Mouse (Mus musculus) right cerebral cortex, postnatal 10 days (tissue): ENCODE measurements around the gene 1600015I10Rik.
A peak's percentile ranks its signal among the peaks of the same experiment; 100 is the strongest.
"Not testable (repeated sequence)": the region's sequence is repeated elsewhere in the genome, so short reads cannot be mapped to it uniquely, and the experiment has no call there.

ENCODE experiments used
- DNase-seq, 2 experiments: peaks; one replicate each; pipeline ENCODE4 v3.0.0; 2021; ENCODE audit warnings: low spot score in 2 of 2

The 1600015I10Rik gene

DNA sequence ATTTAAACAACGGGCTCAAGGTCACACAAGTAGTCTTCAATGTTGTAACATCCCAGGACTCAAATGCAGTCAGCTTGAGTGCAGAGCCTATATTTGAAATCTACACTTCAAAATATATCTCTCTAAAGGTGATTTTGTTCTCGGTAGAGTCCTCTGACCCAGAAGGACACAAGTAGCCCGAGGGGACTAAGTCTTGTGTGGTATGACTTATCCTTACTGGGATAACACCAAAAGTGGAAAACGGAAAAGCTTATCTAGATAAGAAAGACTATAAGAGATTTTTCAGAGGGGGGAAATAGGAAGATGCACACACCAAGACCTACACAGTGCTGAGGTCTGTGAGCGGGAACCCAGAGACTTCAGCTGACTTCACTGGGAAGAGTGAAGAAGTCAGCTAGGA lies at the start of gene 1600015I10Rik:
1600015I10Rik (plus strand) TSS at position 301 of the 400 bp plus-strand sequence.
- no peak for DNase-seq

DNA sequence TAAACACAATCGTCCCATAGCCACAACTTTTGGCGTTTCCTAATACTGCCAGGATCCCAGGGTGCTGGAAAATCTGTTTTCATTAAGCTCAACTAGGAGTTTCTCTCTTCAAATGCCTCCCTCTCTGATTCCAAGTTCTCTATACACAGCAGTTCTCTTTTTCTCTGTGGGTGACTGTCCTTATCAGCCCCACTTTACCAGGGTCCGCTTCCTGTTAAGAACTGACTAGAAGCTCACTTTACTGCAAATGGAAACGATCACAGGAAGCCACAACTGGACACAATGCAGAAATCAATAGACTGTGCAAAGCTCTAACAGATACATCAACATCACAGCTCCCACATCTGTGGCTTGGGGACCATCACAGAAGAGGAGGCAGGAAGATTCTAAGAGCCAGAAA lies 35.5 kb upstream of the 1600015I10Rik start:
- no peak for DNase-seq

DNA sequence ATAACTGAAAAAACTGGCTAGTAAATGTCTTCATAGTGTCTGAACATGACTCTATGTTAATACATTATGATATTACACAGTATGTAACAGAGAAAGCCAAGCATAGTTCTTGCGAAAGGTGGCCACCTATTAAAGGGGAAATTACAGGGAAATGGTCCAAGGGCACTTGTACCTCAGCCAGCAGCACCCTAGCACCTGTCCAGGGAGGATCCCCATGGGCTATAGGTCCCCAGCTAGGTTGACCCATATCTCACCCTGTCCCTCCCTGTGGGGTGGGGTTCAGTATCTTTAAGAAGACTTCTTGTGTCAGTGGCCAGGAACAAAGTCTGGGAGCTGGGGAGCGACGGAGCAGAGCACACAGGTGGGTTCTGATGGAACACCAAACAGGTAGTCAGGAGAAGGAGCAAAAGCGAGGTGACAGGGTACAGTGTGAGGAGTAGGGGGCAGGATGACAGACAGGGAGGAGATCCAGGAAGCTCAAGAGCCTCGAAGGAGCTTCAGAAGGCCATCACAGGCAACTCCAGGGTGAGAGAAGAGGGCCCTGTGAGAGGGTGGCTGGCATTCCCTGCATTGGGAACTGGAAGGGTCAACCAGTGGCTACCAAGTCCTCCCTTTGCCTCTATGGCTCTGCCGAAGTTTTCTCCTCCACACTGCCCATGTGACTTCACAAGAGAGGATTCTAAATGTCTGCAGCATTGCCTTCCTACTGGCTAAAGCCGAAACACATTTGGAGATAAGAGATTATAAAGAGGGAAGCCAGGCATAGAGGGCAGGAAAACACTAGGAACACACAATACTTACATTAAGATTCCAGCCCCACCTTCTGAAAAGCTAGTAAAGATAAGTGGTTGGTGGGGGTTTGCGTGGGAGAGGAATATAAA lies 34.5 kb upstream of the 1600015I10Rik start:
- no peak for DNase-seq

DNA sequence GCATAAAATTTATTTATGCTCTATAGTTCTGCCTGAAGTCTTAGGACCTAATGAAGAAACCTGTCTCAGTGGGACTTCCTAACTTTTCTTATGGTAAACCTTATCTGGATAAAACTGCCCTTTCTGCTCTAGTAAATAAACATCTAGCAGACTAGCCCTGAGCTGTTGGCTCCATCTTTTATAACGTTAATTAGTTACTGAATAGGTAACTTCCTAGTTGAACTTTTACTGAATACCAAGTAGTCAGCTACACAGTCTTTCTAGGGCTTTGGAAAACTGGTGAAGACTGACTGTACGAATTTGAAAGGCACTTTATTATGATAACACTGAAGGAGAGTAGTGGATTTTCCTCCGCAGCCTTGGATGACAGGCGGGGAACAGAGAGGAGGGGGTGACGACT lies 33.8 kb upstream of the 1600015I10Rik start:
- DNase-seq: no peak

DNA sequence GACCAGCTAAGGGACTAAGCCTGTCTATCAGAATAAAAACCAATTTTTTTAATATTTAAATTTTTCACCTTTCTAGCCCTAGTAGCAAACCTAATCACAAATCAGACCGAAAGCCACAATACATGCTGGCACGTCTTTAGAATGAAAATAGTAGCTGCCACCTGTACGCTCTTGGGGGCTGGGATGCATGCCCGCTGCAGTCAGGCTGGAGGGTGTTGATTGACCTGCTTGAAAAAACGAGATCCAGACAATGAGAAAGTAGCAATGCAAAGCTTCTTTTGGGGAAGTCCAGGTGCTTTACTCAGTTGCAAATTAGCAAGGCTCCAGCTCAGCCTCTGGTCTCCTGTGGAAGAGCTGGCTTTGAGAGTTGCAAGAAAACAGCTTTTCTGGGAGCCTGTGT lies 32.7 kb upstream of the 1600015I10Rik start:
- no peak for DNase-seq

DNA sequence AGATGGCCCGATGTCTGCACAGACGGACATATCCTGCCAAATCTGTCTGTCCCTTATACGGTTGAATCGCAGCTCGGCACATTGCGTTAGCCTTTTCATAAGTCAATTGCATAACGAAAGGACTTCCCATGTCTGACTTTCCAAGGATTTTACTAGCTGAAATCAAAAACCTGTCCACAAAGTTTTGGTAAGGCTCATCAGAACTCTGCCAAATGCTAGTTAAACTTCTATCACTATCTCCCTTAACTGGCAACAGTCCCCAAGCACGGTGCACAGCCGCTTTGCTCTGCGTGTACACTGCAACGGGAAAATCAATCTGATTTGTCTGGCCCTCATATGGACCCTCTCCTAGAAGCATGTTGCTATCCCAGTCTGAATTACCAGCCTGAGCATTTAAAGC lies 28.4 kb upstream of the 1600015I10Rik start:
- DNase-seq: not testable (repeated sequence)

DNA sequence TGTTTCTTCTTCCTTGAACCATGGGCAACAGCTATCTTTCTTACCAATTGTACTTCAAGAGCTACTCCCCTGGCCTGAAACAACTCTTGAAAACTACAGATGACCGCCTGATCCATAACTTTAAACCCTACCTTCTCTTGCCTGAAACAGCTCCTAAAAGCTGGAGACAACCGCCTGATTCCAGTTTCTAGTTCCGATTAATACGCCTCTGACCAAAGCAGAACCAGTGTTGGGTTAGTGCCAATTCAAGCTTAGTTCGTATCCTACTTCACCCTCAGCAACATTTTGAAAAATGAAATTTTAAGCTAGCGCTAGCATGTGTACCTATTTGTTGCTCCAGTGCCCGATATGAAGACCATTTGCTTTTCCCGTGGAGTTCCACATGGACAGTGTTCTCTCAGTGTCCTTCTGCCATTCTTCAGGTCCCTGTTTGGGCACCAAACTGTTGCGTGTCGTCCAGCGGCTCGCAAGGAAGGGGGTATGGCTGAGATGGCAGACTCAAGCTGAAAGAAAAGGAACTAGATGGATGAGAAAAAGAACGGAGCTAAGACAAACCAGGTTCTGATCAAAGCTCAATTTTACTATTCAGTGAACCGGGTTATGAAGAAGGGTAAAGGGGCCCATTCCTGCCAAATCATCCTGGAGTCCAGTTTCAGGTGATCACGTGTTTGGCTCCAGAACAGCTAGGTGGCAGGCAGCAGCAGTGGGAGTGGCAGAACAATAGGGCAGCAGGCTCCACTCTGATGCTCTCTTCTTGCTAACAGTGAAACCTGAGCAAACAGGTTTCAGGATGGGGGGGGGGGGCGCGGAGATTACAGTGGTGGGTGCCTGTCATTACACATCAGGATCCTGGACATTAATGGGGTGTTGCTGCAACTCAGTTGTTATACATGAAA lies 26.9 kb upstream of the 1600015I10Rik start:
- DNase-seq: no peak

DNA sequence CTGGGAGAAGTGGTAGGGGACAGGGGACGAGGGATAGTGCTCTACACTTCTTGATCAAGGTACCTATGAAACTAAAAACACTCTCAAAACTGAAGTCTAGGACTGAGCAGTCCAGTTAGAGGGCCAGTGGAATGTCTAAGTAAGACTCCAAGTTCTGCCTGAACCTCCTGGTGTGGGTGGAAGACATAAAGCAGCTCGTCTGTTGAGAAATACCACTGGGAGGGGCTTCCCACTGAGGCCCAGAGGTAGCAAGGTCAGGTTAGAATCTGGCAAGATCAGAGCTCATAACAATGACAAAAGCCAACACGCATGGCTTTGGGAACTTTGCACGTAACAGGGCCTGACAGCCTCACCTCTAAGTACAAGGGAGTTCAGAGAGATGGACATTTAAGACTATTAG lies 26.3 kb upstream of the 1600015I10Rik start:
- no peak for DNase-seq

DNA sequence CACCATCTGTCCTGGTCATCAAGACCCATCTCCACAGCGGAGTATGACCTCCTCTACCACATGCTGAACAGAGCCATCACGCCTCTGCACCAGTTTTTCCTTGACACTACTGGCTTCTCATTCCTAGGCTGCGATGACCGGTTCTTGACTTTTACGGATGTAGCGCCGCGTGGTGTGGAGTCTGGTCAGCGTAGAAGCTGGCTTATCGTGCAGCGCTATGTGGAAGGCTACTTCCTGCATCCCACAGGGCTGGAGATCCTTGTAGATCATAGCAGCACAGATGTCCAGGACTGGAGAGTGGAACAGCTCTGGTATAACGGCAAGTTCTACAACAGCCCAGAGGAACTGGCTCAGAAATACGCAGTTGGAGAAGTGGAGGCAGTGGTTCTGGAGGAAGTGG lies 24.1 kb upstream of the 1600015I10Rik start:
- DNase-seq: no peak

DNA sequence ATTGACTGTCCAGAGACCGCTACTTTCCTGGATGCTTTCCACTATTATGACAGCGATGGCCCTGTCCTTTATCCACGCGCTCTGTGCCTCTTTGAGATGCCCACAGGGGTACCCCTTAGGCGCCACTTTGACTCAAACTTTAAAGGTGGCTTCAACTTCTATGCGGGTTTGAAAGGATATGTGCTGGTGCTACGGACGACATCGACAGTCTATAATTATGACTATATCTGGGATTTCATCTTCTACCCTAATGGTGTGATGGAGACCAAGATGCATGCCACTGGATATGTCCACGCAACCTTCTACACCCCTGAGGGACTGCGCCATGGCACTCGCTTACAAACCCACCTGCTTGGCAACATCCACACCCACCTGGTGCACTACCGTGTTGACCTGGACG lies 23.3 kb upstream of the 1600015I10Rik start:
- DNase-seq: no peak

DNA sequence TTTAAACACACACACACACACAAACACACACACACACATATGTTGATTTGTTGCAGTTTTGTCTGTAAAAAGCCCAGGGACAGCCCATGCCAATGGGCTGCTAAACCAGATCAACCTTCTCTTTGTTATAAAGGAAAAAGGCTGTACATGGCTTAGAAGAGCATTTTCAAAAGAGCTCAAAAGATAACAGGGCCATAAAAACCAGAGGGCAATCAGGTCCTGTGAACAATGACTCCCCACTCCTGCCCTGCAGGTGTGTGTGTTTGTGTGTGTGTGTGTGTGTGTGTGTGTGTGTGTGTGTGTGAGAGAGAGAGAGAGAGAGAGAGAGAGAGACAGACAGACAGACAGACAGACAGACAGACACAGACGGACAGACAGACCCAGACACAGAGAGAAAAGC lies 20.5 kb upstream of the 1600015I10Rik start:
- DNase-seq: no peak

DNA sequence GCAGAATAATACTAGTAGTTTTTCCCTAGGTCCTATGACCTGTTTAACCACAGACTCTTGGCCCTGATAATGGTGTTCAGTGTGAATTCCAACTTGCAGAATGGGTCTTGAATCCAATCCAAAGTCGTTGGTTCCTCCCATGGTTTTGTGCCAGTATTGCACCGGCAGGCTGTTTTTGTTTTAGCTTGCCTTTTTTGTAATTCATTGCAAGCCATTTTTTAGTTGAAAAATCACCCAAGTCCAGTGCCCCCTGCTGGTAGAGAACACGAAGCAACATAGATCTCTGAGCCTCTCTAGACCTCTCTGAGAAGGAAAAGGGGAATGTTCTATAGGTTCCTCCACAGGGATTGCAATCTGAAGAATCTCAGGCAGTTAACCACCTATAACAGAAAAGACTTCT lies 17.7 kb upstream of the 1600015I10Rik start:
- DNase-seq: no peak

DNA sequence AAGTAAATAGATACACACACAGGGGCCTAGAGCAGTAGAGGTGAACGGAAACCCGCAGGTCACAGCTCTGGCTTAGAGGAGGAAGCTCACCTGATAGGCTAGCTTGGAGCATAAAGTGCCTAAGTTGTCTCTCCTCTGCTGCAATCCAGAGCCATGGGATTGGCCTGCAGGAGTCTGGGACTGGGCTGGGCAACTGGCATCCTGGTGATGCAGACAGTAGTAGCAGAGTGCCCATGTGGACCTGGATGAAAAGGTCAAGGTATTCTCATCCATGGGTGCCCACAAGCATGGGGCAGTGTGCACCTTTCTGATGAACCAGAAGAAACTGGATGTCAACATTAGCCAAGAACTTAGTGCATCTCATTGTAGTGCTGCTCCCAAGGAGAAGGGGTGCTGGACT lies 16.1 kb upstream of the 1600015I10Rik start:
- DNase-seq: no peak

DNA sequence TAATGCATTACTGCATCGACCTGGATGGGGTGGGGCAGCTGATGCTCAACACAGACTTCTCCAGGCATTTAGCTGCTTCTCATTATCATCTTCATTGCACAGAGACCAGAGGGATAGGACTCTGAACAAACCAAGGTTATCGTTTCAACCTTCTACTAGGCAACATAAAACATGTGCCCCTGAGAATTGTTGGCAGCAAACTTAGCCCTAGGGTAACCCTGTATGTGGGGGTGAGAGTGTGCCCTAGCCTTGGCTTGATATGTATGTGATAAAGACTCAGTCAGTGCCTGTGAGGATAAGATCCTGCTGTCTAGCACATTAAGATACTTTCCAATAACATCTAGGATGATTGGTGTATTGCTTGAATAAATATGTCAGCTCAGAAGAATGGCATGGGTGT lies 19.9 kb downstream of the 1600015I10Rik start:
- DNase-seq: no peak

DNA sequence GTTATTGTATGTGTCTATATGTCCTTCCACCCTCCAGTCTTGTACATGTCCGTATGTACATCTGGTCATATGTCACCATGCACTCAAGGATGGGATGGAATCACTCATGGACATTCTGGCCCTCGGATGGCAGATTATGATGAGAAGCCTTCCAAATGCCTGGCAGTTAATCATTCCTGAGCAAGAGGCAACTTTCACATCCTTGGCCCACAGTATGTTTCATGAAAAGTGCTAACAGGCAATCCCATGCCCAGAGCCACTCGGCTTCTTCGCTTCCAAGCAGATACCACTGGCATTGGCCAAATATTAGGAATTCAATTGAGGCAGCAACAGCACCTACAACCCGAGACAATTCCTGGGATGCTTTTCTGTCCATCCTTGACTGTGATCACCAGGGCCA lies 21.0 kb downstream of the 1600015I10Rik start:
- no peak for DNase-seq

DNA sequence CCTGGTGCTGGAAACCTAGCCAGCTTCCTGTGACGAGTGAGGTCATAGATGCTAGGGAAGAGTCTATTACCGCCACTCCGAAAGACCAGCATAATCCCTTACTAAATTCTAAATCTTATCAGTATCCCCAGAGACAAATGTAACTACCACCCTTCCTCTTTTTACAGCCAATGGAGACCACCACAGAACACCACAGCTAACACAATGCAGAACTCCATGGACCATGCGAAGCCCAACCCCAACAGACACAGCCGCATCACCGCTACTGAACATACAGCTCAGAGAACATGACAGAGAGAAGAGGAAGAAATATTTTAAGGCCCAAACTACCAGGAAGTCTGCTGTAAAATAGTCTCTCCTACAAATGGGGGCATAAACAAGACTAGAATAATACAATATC lies 21.9 kb downstream of the 1600015I10Rik start:
- no peak for DNase-seq

DNA sequence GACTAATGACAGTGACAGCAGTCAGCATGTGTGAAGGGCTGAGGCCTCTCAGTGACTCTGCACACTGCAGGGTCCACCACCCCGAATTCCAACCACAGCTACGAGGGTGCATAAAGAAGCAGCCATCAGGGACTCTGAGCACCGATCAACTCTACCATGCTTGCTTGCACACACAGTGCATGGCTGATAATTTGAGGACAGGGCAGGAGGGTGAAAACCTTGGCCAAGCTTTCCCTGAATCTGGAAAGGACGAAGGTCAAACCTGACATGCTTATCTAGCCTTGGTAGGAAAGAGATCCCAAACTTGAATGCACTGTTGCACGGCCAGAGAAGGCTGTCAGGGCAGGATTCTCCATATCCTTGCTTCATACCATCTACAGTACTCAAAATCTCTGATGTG lies 23.5 kb downstream of the 1600015I10Rik start:
- DNase-seq: no peak

DNA sequence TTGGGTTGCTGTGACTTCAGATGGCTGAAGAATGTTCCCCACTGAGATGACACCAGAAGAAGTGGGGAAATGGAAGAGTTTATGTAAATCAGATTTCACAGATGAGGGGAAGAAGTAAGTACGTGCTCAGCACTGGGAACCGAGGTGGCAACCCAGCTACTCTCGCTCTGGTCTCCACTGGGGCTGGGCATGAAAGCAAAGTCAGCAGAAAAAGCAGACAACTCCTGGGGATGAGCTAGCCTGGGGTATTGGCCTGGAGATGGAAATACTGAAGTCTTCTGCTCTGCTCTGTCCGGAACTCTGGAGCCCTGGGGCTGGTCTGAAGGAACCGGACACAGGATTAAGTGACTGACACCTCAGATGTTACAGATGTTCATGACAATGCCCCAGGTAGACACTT lies 24.5 kb downstream of the 1600015I10Rik start:
- no peak for DNase-seq

DNA sequence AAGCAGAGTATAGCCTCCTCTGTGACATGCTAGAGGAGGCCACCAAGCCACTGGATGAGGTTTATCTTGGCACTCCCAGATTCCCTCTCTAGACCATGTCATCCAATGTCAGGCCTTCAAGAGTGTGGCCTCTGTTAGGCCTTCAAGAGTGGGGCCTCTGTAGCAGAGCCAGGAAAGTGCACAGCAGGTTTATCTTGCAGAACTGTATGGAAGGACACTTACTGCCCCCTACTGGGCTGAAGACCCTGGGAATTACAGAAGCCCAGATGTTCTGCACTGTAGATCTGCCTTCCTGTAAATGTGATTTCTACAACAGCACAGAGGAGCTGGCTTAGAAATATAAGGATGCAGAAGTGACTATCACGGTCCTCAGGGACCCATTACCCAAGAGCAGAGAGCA lies 25.3 kb downstream of the 1600015I10Rik start:
- peak; percentile 44 to 59 for DNase-seq

DNA sequence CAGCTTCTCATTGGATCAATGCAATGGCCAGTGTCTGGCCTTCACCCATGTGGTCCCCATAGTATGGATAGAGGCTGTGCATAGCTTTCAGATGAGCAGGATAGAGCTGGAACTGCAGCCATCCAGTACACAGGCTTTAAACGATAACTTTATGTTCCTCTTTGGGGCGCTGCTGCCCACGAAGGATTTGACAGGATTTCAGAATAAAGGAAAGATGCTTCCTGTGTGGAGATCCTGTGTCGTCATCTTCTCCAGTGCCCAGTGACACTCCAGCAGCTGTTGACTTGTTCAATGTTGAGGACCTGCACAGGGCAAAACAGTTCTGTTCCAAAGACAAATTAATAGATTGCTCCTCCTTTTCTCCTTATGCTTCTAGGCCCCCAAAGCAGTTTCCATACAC lies 27.1 kb downstream of the 1600015I10Rik start:
- DNase-seq: no peak

DNA sequence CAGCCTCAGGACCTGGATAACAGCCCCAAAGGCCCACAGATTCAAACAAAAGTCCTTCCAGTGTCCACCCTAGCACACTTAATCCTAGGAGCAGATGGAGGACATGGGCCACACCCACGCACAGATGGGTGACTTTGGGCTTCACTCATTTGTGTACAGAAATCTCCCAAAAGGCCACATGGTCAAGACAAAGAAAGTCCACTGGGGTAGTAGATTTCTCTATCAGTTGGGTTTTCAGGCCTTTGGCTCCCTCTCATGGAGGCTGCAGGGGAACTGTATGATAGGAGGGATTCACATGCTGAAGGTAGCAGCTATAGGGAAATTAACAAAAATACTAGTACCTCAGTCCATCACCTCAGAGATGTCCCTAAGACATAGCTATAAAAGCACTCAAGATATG lies 28.4 kb downstream of the 1600015I10Rik start:
- peak; percentile 43 to 60 for DNase-seq

DNA sequence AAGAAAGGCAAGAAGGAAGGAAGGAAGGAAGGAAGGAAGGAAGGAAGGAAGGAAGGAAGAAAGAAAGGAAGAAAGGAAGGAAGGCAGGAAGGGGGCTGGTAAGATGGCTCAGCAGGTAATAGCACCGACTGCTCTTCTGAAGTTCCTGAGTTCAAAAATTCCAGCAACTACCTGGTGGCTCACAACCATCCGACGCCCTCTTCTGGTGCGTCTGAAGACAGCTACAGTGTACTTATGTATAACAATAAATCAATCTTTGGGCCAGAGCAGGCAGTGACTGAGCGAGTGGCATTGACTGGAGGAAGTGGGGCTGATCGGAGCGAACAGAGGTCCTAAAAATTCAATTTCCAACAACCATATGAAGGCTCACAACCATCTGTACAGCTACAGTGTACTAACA lies 29.5 kb downstream of the 1600015I10Rik start:
- not testable (repeated sequence) for DNase-seq

DNA sequence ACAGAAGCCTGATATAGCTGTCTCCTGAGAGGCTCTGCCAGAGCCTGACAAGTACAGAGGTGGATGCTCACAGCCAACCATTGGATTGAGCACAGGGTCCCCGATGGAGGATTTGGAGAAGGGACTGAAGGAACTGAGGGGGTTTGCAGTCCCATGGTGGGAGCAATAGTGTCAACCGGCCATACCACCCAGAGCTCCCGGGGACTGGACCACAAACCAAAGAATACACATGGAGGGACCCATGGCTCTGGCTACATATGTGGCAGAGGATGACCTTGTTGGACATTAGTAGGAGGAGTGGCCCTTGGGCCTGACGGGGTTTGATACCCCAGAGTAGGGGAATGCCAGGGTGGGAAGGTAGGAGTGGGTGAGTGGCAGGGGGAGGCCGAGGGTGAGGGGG lies 37.0 kb downstream of the 1600015I10Rik start:
- not testable (repeated sequence) for DNase-seq
